Mouse (Mus musculus): ENCODE measurements at regions not wholly inside any gene's neighbourhood (a gene's known extent, or its start where the extent isn't known, plus 50 kb on each side); places are given as distances from the start of the nearest gene placed in this dataset.

GRCm38 (mm10) chr3:41346863-41347262, 208.7 kb upstream of the Jade1 start:
- ATAC-seq, result no peak
- Histone ChIP-seq H3K27ac (ENCODE audit: low read depth, low read length) (no peak overlapping the region), H3K4me1 (ENCODE audit: control insufficient read depth, insufficient read depth, low read depth, low read length) (no peaks in the 10 kb centered on the region), H3K27me3 (replicated peaks; ENCODE audit: control insufficient read depth, insufficient read depth, low read length) (no peaks in the 10 kb centered on the region), H3K36me3 (ENCODE audit: control insufficient read depth, insufficient read depth, low read length) (no peaks in the 10 kb centered on the region), H3K9me3 (ENCODE audit: control insufficient read depth, low read length) (no peaks in the 10 kb centered on the region), H3K9ac (ENCODE audit: low read depth, low read length) (no peak overlapping the region), H3K4me2 (ENCODE audit: low read length) (no peak overlapping the region), H3K4me3 (ENCODE audit: low read length) (no peak overlapping the region)
- 66% methylated on average over 5 of the region's 5 CpGs for WGBS

DNA sequence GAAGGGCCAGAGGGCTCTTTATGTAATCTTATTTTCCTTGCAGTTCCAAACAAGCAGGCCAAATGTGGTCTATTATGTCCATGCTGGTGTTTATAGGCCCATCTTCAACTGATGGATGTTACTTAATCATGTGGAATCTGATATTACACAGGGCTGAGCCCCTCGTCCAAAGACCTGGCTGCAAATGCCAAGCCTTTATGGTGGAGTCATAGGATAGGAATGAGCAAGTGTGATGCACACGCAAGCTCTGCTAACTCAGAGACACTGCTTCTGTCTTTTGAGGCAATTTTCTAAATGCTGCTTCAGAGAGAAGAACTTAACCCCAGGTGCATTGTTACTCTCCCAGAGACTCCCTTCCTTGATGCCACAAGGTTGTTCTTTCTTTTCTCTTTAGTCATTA, 212.1 kb upstream of the Jade1 start:
- Histone ChIP-seq H3K36me3 (ENCODE audit: control insufficient read depth, insufficient read depth, low read length) (no peaks in the 10 kb centered on the region), H3K4me2 (ENCODE audit: low read length) (no peak overlapping the region), H3K9me3 (ENCODE audit: control insufficient read depth, low read length) (no peaks in the 10 kb centered on the region), H3K4me3 (ENCODE audit: low read length) (no peak overlapping the region), H3K27me3 (replicated peaks; ENCODE audit: control insufficient read depth, insufficient read depth, low read length) (no peaks in the 10 kb centered on the region), H3K27ac (ENCODE audit: low read depth, low read length) (no peak overlapping the region), H3K9ac (ENCODE audit: low read depth, low read length) (no peak overlapping the region), H3K4me1 (ENCODE audit: control insufficient read depth, insufficient read depth, low read depth, low read length) (no peaks in the 10 kb centered on the region)
- 68% methylated on average over 2 of the region's 2 CpGs for WGBS
- ATAC-seq, result no peak

- Histone ChIP-seq H3K4me3 (ENCODE audit: low read length) (no peak overlapping the region), H3K27me3 (replicated peaks; ENCODE audit: control insufficient read depth, insufficient read depth, low read length) (no peaks in the 10 kb centered on the region), H3K9ac (ENCODE audit: low read depth, low read length) (no peak overlapping the region), H3K9me3 (ENCODE audit: control insufficient read depth, low read length) (no peaks in the 10 kb centered on the region), H3K36me3 (ENCODE audit: control insufficient read depth, insufficient read depth, low read length) (no peaks in the 10 kb centered on the region), H3K4me1 (ENCODE audit: control insufficient read depth, insufficient read depth, low read depth, low read length) (no peaks in the 10 kb centered on the region), H3K4me2 (ENCODE audit: low read length) (no peak overlapping the region), H3K27ac (ENCODE audit: low read depth, low read length) (no peak overlapping the region)
- 67% methylated on average over 7 of the region's 7 CpGs for WGBS
- no peak for ATAC-seq
These were observed 223.1 kb upstream of the Jade1 start for GRCm38 (mm10) chr3:41332481-41332880.

GRCm38 (mm10) chr3:41330356-41330755, 225.2 kb upstream of the Jade1 start:
- ATAC-seq, result no peak
- no peak overlapping the region for H3K9ac ChIP-seq (ENCODE audit: low read depth, low read length)
- H3K27ac ChIP-seq (ENCODE audit: low read depth, low read length), result no peak overlapping the region
- no peaks in the 10 kb centered on the region for H3K9me3 ChIP-seq (ENCODE audit: control insufficient read depth, low read length)
- H3K36me3 ChIP-seq (ENCODE audit: control insufficient read depth, insufficient read depth, low read length), result no peaks in the 10 kb centered on the region
- H3K4me3 ChIP-seq (ENCODE audit: low read length), result no peak overlapping the region
- H3K4me1 ChIP-seq (ENCODE audit: control insufficient read depth, insufficient read depth, low read depth, low read length), result no peaks in the 10 kb centered on the region
- no peak overlapping the region for H3K4me2 ChIP-seq (ENCODE audit: low read length)
- 84% methylated on average over 5 of the region's 5 CpGs for WGBS
- H3K27me3 ChIP-seq (replicated peaks; ENCODE audit: control insufficient read depth, insufficient read depth, low read length), result no peaks in the 10 kb centered on the region

DNA sequence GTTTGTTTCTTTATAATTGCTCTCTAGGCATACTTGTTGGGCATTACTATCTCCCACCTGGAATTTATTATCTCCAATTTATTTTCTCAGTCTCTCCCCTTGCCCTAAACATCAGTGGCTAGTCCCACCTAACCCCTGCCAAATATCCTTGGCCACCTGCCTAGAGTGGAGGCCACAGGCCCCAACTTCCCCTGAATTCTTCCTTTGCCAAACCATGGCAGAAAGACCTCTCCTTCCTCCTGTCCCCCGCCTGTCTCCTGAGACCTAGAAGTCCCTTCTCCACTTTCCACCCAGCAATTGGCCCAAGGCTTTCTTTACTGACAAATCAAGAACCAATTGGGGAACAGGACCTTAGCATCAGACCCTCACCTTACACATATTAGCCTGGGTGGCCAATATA, 226.7 kb upstream of the Jade1 start:
- Histone ChIP-seq H3K4me2 (ENCODE audit: low read length) (no peak overlapping the region), H3K9me3 (ENCODE audit: control insufficient read depth, low read length) (no peaks in the 10 kb centered on the region), H3K4me1 (ENCODE audit: control insufficient read depth, insufficient read depth, low read depth, low read length) (no peaks in the 10 kb centered on the region), H3K27ac (ENCODE audit: low read depth, low read length) (no peak overlapping the region), H3K9ac (ENCODE audit: low read depth, low read length) (no peak overlapping the region), H3K27me3 (replicated peaks; ENCODE audit: control insufficient read depth, insufficient read depth, low read length) (no peaks in the 10 kb centered on the region), H3K36me3 (ENCODE audit: control insufficient read depth, insufficient read depth, low read length) (no peaks in the 10 kb centered on the region), H3K4me3 (ENCODE audit: low read length) (no peak overlapping the region)
- WGBS, result 87% methylated on average over 1 of the region's 1 CpGs
- ATAC-seq, result no peak

DNA sequence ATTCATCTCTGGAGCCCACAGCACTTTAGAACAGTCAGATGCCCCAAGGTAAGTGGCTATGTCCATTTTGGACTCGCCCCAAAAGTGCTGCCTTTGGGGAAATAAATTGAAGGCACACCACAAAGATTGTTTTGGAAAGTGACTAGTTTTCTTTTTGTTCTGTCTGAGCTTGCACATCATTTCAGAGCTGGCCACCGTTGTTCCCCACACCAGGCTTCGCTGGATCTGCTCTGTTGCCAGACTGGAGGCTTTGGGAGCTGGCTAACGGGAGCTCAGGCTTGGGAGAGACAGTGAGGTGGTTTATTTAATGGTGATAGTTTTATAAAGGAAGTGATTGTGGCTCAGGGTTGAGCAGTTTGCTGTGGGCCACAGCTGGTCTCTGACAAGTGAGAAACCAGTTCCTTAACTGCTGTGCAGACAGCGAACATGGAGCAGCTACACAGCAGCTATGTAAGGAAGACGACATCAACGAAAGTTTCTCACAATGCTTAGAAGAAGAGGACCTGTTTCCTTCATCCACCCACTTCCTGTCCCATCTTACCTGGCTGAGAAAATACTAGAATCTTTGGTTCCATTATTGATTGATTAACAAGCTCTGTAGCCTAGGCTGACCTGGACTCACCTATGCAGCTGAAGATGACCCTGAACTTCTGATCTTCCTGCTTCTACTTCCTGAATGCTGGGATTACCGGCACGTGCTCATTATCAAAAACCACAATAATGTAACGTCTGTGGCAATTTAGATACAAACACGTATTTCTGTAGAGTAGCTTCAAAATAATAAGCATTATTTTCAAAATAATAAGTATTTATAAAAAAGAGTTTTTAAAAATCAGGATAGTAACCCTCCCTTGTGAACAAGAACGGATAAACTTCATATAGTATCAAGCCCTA, 229.1 kb upstream of the Jade1 start:
- H3K4me2 ChIP-seq (ENCODE audit: low read length), result no peak overlapping the region
- H3K4me1 ChIP-seq (ENCODE audit: control insufficient read depth, insufficient read depth, low read depth, low read length), result no peaks in the 10 kb centered on the region
- 81% methylated on average over 12 of the region's 12 CpGs for WGBS
- H3K9me3 ChIP-seq (ENCODE audit: control insufficient read depth, low read length), result no peaks in the 10 kb centered on the region
- H3K36me3 ChIP-seq (ENCODE audit: control insufficient read depth, insufficient read depth, low read length), result no peaks in the 10 kb centered on the region
- H3K27me3 ChIP-seq (replicated peaks; ENCODE audit: control insufficient read depth, insufficient read depth, low read length), result no peaks in the 10 kb centered on the region
- no peak overlapping the region for H3K4me3 ChIP-seq (ENCODE audit: low read length)
- no peak for ATAC-seq
- no peak overlapping the region for H3K27ac ChIP-seq (ENCODE audit: low read depth, low read length)
- H3K9ac ChIP-seq (ENCODE audit: low read depth, low read length), result no peak overlapping the region

DNA sequence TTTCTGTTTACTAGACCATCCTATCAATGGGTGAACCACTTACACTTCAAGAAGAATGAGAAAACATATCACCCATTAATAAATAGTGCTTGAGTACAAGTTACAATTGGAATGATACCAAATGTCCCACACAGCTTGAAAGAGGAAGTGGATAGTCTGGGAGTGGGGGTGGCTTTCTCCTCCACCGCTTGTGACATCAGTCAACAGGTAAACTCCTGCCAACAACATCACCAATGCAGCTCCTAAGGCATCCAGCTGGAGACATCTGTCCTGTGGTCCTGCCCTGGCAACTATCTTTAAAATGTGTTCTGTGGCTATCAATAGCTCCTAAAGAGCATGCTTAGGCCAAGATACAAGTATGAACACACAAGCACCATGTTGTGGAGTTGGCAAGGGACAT, 233.7 kb upstream of the Jade1 start:
- H3K9ac ChIP-seq (ENCODE audit: low read depth, low read length), result no peak overlapping the region
- 95% methylated on average over 1 of the region's 1 CpGs for WGBS
- no peak overlapping the region for H3K27ac ChIP-seq (ENCODE audit: low read depth, low read length)
- no peaks in the 10 kb centered on the region for H3K4me1 ChIP-seq (ENCODE audit: control insufficient read depth, insufficient read depth, low read depth, low read length)
- H3K27me3 ChIP-seq (replicated peaks; ENCODE audit: control insufficient read depth, insufficient read depth, low read length), result no peaks in the 10 kb centered on the region
- no peak for ATAC-seq
- no peaks in the 10 kb centered on the region for H3K36me3 ChIP-seq (ENCODE audit: control insufficient read depth, insufficient read depth, low read length)
- H3K4me3 ChIP-seq (ENCODE audit: low read length), result no peak overlapping the region
- no peak overlapping the region for H3K4me2 ChIP-seq (ENCODE audit: low read length)
- no peaks in the 10 kb centered on the region for H3K9me3 ChIP-seq (ENCODE audit: control insufficient read depth, low read length)

GRCm38 (mm10) chr3:41319214-41319856, 236.2 kb upstream of the Jade1 start:
- 64% methylated on average over 5 of the region's 5 CpGs for WGBS
- no peak overlapping the region for H3K27ac ChIP-seq (ENCODE audit: low read depth, low read length)

DNA sequence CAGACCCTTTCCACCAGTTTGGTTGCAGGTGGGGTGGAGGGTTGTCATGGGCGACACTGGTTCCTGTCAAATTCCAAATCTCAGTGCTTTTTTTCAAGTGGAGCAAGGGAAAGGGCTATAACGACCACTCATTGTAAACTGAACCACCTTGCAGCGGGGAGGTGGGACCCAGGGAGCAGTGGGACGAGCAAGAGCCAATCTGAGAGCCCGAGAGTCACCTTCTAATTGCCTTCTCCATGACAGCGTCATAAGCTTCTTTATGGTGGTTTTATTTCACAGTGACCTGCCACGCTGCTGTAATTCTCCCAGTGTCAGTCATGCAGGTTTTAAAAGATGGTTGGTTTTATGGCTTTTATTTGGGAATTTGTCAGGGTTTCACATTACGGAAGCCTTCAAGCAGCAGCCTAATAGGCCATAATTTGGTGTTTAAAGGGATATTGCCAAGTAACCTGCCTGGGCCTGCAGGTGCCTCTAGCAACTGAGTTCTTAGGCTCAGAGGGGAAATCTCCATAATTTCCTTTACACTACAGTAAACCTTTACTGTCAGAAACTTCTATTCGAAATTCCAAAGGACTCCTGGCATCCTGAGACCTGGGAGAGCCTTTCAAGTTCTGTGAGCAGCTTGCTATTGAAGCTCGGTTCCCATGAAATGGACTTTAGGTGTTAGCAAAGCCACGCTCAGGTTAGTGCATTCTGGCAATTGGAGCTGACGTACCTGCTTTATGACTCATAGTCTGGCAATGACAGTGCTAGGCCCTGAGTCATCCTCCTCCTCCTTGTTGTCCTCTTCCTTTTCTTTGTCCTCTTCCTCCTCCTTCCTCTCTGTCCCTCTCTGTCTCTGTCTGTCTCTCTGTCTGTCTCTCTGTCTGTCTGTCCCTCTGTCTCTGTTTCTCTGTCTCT, 235.6 kb upstream of the Pgrmc2 start:
- Histone ChIP-seq H3K9me3 (ENCODE audit: control insufficient read depth, low read length) (no peaks in the 10 kb centered on the region), H3K9ac (ENCODE audit: low read depth, low read length) (no peak overlapping the region), H3K4me1 (ENCODE audit: control insufficient read depth, insufficient read depth, low read depth, low read length) (no peaks in the 10 kb centered on the region), H3K27ac (ENCODE audit: low read depth, low read length) (no peak overlapping the region), H3K4me3 (ENCODE audit: low read length) (no peak overlapping the region), H3K36me3 (ENCODE audit: control insufficient read depth, insufficient read depth, low read length) (no peaks in the 10 kb centered on the region), H3K4me2 (ENCODE audit: low read length) (no peak overlapping the region), H3K27me3 (replicated peaks; ENCODE audit: control insufficient read depth, insufficient read depth, low read length) (no peaks in the 10 kb centered on the region)
- 68% methylated on average over 12 of the region's 12 CpGs for WGBS
- no peak for ATAC-seq

More at GRCm38 (mm10) chr3:41319214-41319856, 236.2 kb upstream of the Jade1 start:
- Histone ChIP-seq H3K4me3 (ENCODE audit: low read length) (no peak overlapping the region), H3K4me1 (ENCODE audit: control insufficient read depth, insufficient read depth, low read depth, low read length) (no peaks in the 10 kb centered on the region), H3K9ac (ENCODE audit: low read depth, low read length) (no peak overlapping the region), H3K27me3 (replicated peaks; ENCODE audit: control insufficient read depth, insufficient read depth, low read length) (no peaks in the 10 kb centered on the region), H3K9me3 (ENCODE audit: control insufficient read depth, low read length) (no peaks in the 10 kb centered on the region), H3K36me3 (ENCODE audit: control insufficient read depth, insufficient read depth, low read length) (no peaks in the 10 kb centered on the region), H3K4me2 (ENCODE audit: low read length) (no peak overlapping the region)
- ATAC-seq, result 0 out of 2 replicates have a peak, but pooled peaks have one; percentile 42
